ENCODE assay signal across 15 mouse cellular contexts in the genomic region with DNA sequence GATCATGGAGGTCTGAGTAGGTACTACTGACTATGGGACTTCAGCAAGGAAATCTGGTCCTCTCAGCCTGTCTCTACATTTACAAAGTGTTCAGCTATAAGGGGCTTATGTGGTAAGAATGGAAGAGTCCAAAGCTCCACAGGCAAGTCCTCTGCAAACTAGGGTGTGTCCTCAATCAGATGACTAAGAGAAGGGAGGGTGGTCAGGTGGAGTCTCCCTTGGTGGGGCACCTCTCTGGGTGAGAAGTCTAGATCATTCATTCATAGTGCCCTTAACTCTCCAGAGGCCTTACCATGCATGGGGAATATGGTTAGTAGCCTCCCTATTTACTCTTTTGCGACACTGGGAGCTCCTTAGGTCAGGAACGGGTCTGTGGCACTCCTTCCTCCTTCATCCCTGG. TPM values are rescaled to one million over a fixed set of nuclear protein-coding genes. Genes with fewer than 3 reads are reported as not detected.
DNase-seq lines count a peak whose midpoint lies in the region; ATAC-seq and TF ChIP-seq lines count a peak whose summit lies in the region.
"Had no signal": no experiment of that assay in that cellular context is flagged by ENCODE, and none has a peak within 500 bp of the region (broad histone marks: within the 10 kb centered on the region; RNA-seq: fewer than 3 reads in every experiment).

No protein-coding gene starts in this region.

- H3K4me2 ChIP-seq in lung, embryonic 14.5 days, result peak overlapping the region; percentile 29; the same call in 1 of the 2 replicates
- H3K4me2 ChIP-seq in intestine, embryonic 16.5 days (ENCODE audit: low read depth, low read length), result no peak overlapping the region
- H3K4me2 ChIP-seq in myocyte (ENCODE audit: low read depth), result peak overlapping the region; percentile 19
- H3K4me2 ChIP-seq in forebrain, embryonic 11.5 days (ENCODE audit: low read depth, low read length, severe bottlenecking), result no peak overlapping the region
- H3K4me2 ChIP-seq: hindbrain, embryonic 12.5 days; limb, embryonic 12.5 days had no signal

- 67% methylated on average over 2 of the region's 2 CpGs for WGBS in lung, embryonic 14.5 days
- WGBS in intestine, embryonic 16.5 days, result 65% methylated on average over 2 of the region's 2 CpGs
- WGBS in forebrain, embryonic 11.5 days, result 81% methylated on average over 2 of the region's 2 CpGs

- no peaks in the 10 kb centered on the region for H3K36me3 ChIP-seq in lung, embryonic 14.5 days (ENCODE audit: insufficient read depth)
- no peaks in the 10 kb centered on the region for H3K36me3 ChIP-seq in intestine, embryonic 16.5 days (ENCODE audit: control insufficient read depth, insufficient read depth, low read length)
- no peaks in the 10 kb centered on the region for H3K36me3 ChIP-seq in myocyte (ENCODE audit: control insufficient read depth, insufficient read depth)
- no peaks in the 10 kb centered on the region for H3K36me3 ChIP-seq in forebrain, embryonic 11.5 days (ENCODE audit: control insufficient read depth, insufficient read depth, low read length)
- H3K36me3 ChIP-seq: G1E; hindbrain, embryonic 12.5 days; limb, embryonic 12.5 days had no signal

- H3K9me3 ChIP-seq in lung, embryonic 14.5 days (ENCODE audit: low read depth, low read length), result no peaks in the 10 kb centered on the region
- no peaks in the 10 kb centered on the region for H3K9me3 ChIP-seq in intestine, embryonic 16.5 days (ENCODE audit: control insufficient read depth, low read length)
- no peaks in the 10 kb centered on the region for H3K9me3 ChIP-seq in forebrain, embryonic 11.5 days (ENCODE audit: control insufficient read depth, low read length)
- H3K9me3 ChIP-seq: G1E; hindbrain, embryonic 12.5 days; limb, embryonic 12.5 days had no signal

- peak overlapping the region; percentile 73 for H3K27ac ChIP-seq in gastrocnemius, adult 2 months
- H3K27ac ChIP-seq in lung, embryonic 14.5 days (ENCODE audit: low read depth), result no peak overlapping the region
- H3K27ac ChIP-seq in intestine, embryonic 16.5 days (ENCODE audit: low read length), result peak overlapping the region; percentile 0; the same call in 1 of the 2 replicates
- no peak overlapping the region for H3K27ac ChIP-seq in forebrain, embryonic 11.5 days (ENCODE audit: low read depth, low read length)
- H3K27ac ChIP-seq: hindbrain, embryonic 12.5 days; limb, embryonic 12.5 days had no signal

- no peak for ATAC-seq in lung, embryonic 14.5 days (ENCODE audit: insufficient read depth)
- peak; percentile 85 for ATAC-seq in intestine, embryonic 16.5 days
- ATAC-seq in forebrain, embryonic 11.5 days (replicated peaks; ENCODE audit: low FRiP score), result no peak

- H3K9ac ChIP-seq in lung, embryonic 14.5 days, result no peak overlapping the region
- H3K9ac ChIP-seq in intestine, embryonic 16.5 days (ENCODE audit: low read depth, low read length), result no peak overlapping the region
- H3K9ac ChIP-seq in forebrain, embryonic 11.5 days (ENCODE audit: low read length), result no peak overlapping the region
- H3K9ac ChIP-seq: hindbrain, embryonic 12.5 days; limb, embryonic 12.5 days had no signal

- no peaks in the 10 kb centered on the region for H3K79me2 ChIP-seq in myocyte (ENCODE audit: control insufficient read depth, insufficient read depth)

- intact Hi-C loops in gastrocnemius, adult 2 months (cut with DNase I), result no loop called here
- intact Hi-C loops in gastrocnemius, postnatal 14 days (cut with DNase I; ENCODE audit: low total_unique reads), result no loop called here

- 0 out of 2 replicates have a peak, but pooled peaks cover 2% of the 10 kb centered on the region for H3K4me1 ChIP-seq in lung, embryonic 14.5 days (ENCODE audit: insufficient read depth)
- peaks cover 13% of the 10 kb centered on the region; the same call in 1 of the 2 replicates for H3K4me1 ChIP-seq in intestine, embryonic 16.5 days (ENCODE audit: control insufficient read depth, insufficient read depth, low read length)
- H3K4me1 ChIP-seq in forebrain, embryonic 11.5 days (replicated peaks; ENCODE audit: control insufficient read depth, insufficient read depth, low read length), result no peaks in the 10 kb centered on the region
- H3K4me1 ChIP-seq: hindbrain, embryonic 12.5 days; limb, embryonic 12.5 days had no signal

- peak overlapping the region; percentile 70 for H3K4me3 ChIP-seq in gastrocnemius, adult 2 months
- H3K4me3 ChIP-seq in lung, embryonic 14.5 days (ENCODE audit: low read depth, low read length), result no peak overlapping the region
- H3K4me3 ChIP-seq in intestine, embryonic 16.5 days (ENCODE audit: low read length), result no peak overlapping the region
- H3K4me3 ChIP-seq in myocyte, result no peak overlapping the region
- no peak overlapping the region for H3K4me3 ChIP-seq in forebrain, embryonic 11.5 days (ENCODE audit: low read depth, low read length)
- H3K4me3 ChIP-seq: hindbrain, embryonic 12.5 days; limb, embryonic 12.5 days had no signal

- H3K27me3 ChIP-seq in lung, embryonic 14.5 days (ENCODE audit: insufficient read depth, low read length), result no peaks in the 10 kb centered on the region
- H3K27me3 ChIP-seq in intestine, embryonic 16.5 days (replicated peaks; ENCODE audit: control insufficient read depth, insufficient read depth, low read length), result no peaks in the 10 kb centered on the region
- no peaks in the 10 kb centered on the region for H3K27me3 ChIP-seq in myocyte (ENCODE audit: control insufficient read depth, insufficient read depth, insufficient read length)
- H3K27me3 ChIP-seq in forebrain, embryonic 11.5 days (ENCODE audit: control insufficient read depth, insufficient read depth, low read length), result no peaks in the 10 kb centered on the region
- H3K27me3 ChIP-seq: hindbrain, embryonic 12.5 days; limb, embryonic 12.5 days had no signal

- DNase-seq in gastrocnemius, adult 2 months, result no peak
- DNase-seq in gastrocnemius, postnatal 14 days, result no peak
- no peak for DNase-seq in lung, embryonic 14.5 days
- DNase-seq in lung, postnatal 4 days, result no peak
- DNase-seq in retina, embryonic 14.5 days (ENCODE audit: low spot score), result no peak
- no peak for DNase-seq in forebrain, embryonic 11.5 days (ENCODE audit: low spot score)
- DNase-seq: adrenal gland, postnatal 25 days; cerebellum, adult 11-12 months; heart, adult 11 months; layer of hippocampus, postnatal 36 days had no signal

- no peak for TF ChIP-seq CTCF in gastrocnemius, adult 2 months (IDR thresholded peaks at IDR 0.05)
- TF ChIP-seq CTCF in lung, embryonic 14.5 days (IDR thresholded peaks at IDR 0.05; ENCODE audit: low read depth), result no peak

- TF ChIP-seq POLR2A in myocyte (IDR thresholded peaks at IDR 0.05; ENCODE audit: insufficient read length, low read depth), result no peak

- H3ac ChIP-seq in myocyte (ENCODE audit: control insufficient read depth, insufficient read length), result no peak overlapping the region

TF ChIP-seq in myocyte, 11 proteins besides CTCF, POLR2A, EP300 and RAD21:
- TF ChIP-seq E2F4 (IDR thresholded peaks at IDR 0.05; ENCODE audit: insufficient read depth) (no peak), TCF3 (IDR thresholded peaks at IDR 0.05; ENCODE audit: insufficient read length, low read depth) (no peak), USF1 (IDR thresholded peaks at IDR 0.05; ENCODE audit: low read depth) (no peak), REST (IDR thresholded peaks at IDR 0.05; ENCODE audit: insufficient read depth, insufficient read length) (no peak), MAX (IDR thresholded peaks at IDR 0.05; ENCODE audit: low read depth) (no peak), SRF (IDR thresholded peaks at IDR 0.05; ENCODE audit: control insufficient read depth, insufficient read length, low read depth) (no peak), CEBPB (IDR thresholded peaks at IDR 0.05; ENCODE audit: insufficient read depth, poor library complexity, severe bottlenecking) (no peak), MYOD1 (IDR thresholded peaks at IDR 0.05; ENCODE audit: control insufficient read depth in 1 of 3, insufficient read length in 2 of 3, low read depth in 2 of 3) (no peak), POLR2AphosphoS2 (IDR thresholded peaks at IDR 0.05; ENCODE audit: insufficient read length, low read depth) (no peak), MYOG (IDR thresholded peaks at IDR 0.05; ENCODE audit: control insufficient read depth in 1 of 3, insufficient read depth in 1 of 3, insufficient read length in 2 of 3, low read depth in 2 of 3) (no peak), TCF12 (IDR thresholded peaks at IDR 0.05; ENCODE audit: insufficient read depth, poor library complexity, severe bottlenecking) (no peak)

RNA-seq across cellular contexts. Expression of gene Stard5, which starts 22.4 kb away (rescaled TPM):
- 1 to 10 TPM; 3.7 to 4.9 TPM for total RNA-seq in gastrocnemius, adult 2 months (2021)
- 1 to 10 TPM; 6.9 to 8.0 TPM for total RNA-seq in gastrocnemius, postnatal 14 days (2021)
- 13.3 and 14.1 TPM in 2 replicates for polyA plus RNA-seq in lung, embryonic 14.5 days (2014; fragmentation: Nextera tagmentation; extraction: Ambion mirVana)
- polyA plus RNA-seq in intestine, embryonic 16.5 days (2015; fragmentation: Nextera tagmentation; extraction: Ambion mirVana), result 67.7 and 77.3 TPM in 2 replicates
- 31.0 TPM for polyA plus RNA-seq in myocyte (2012; fragmentation: generic; extraction: Trizol)
- 10.6 and 11.2 TPM in 2 replicates for polyA plus RNA-seq in forebrain, embryonic 11.5 days (2014; fragmentation: Nextera tagmentation; extraction: Ambion mirVana)

Comparison
In these comparisons a context has a peak if more than half of its experiments do, and no peak if none do; other contexts are left out.
1. H3K27ac ChIP-seq: peak in gastrocnemius, adult 2 months (single experiment) and intestine, embryonic 16.5 days (single experiment); none in lung, embryonic 14.5 days (single experiment) and forebrain, embryonic 11.5 days (single experiment).
2. H3K4me2 ChIP-seq: peak in lung, embryonic 14.5 days (single experiment) and myocyte (single experiment); none in intestine, embryonic 16.5 days (single experiment) and forebrain, embryonic 11.5 days (single experiment).